Mouse (Mus musculus) CH12.LX (cell line): ENCODE measurements around the gene Orai1. TPM values are rescaled to one million over a fixed set of nuclear protein-coding genes. Genes with fewer than 3 reads are reported as not detected.
A peak's percentile ranks its signal among the peaks of the same experiment; 100 is the strongest.

Source experiments
- DNase-seq: peaks from one replicate; pipeline ENCODE4 v3.0.0-alpha.2; 2013; ENCODE audit errors: extremely low read depth
- H3K27ac ChIP-seq: 2 replicates; pipeline ENCODE4 v1.5.1; 2012; ENCODE audit warnings: low read depth, mild to moderate bottlenecking, control low read depth, moderate library complexity; ENCODE audit not compliant: insufficient read depth
- H3K27me3 ChIP-seq: replicated peaks from 2 replicates; pipeline ENCODE3; 2012; ENCODE audit warnings: inconsistent platforms
- H3K36me3 ChIP-seq, 2 experiments: replicated peaks in 1 of 2; 2 replicates each; pipeline versions ENCODE3 to v1.6.1; 2012; ENCODE audit warnings: inconsistent platforms in 1 of 2, low read length in 1 of 2, mild to moderate bottlenecking in 1 of 2, mixed read lengths in 1 of 2, moderate library complexity in 1 of 2; ENCODE audit not compliant: control insufficient read depth in 1 of 2, insufficient read depth in 1 of 2
- H3K4me1 ChIP-seq, 2 experiments: 2 replicates each; pipeline ENCODE4 v1.6.1; 2012; ENCODE audit warnings: inconsistent platforms in 1 of 2, moderate library complexity in 1 of 2; ENCODE audit not compliant: insufficient read depth in 2 of 2, control insufficient read depth in 1 of 2
- H3K4me2 ChIP-seq: 2 replicates; pipeline ENCODE4 v1.6.1; 2012; ENCODE audit warnings: low read depth, mild to moderate bottlenecking, control low read depth; ENCODE audit not compliant: poor library complexity, insufficient read depth, severe bottlenecking
- H3K4me3 ChIP-seq, 3 experiments: fragments of 150-350 bp in 1 of 3; sonication (generic) in 1 of 3; replicated peaks in 1 of 3; 2 replicates each; pipeline versions ENCODE3 to v1.5.1; 2011 to 2012; ENCODE audit warnings: low read depth in 2 of 3, low read length in 2 of 3, mild to moderate bottlenecking in 2 of 3, moderate library complexity in 2 of 3, control low read depth in 1 of 3, improper control_type of control experiment in 1 of 3, inconsistent platforms in 1 of 3, mixed read lengths in 1 of 3; ENCODE audit not compliant: poor library complexity in 1 of 3
- H3K79me2 ChIP-seq: replicated peaks from 2 replicates; pipeline ENCODE4 v1.6.1; 2012; ENCODE audit warnings: mild to moderate bottlenecking, moderate library complexity; ENCODE audit not compliant: control insufficient read depth, poor library complexity, insufficient read depth, severe bottlenecking; ENCODE audit errors: extremely low read depth
- H3K9ac ChIP-seq: 2 replicates; pipeline ENCODE4 v1.6.1; 2012; ENCODE audit warnings: low read depth, mild to moderate bottlenecking, control low read depth, moderate library complexity; ENCODE audit not compliant: insufficient read depth
- H3K9me3 ChIP-seq: replicated peaks from 2 replicates; pipeline ENCODE3; 2012; ENCODE audit warnings: low read length, inconsistent platforms, mixed read lengths
- CTCF ChIP-seq, 2 experiments: IDR thresholded peaks in 1 of 2; conservative IDR thresholded peaks in 1 of 2; 2 replicates each; pipeline ENCODE4 v1.5.1; 2011 to 2012; ENCODE audit warnings: low read depth in 2 of 2, low read length in 2 of 2, improper control_type of control experiment in 1 of 2, inconsistent platforms in 1 of 2, mild to moderate bottlenecking in 1 of 2, moderate library complexity in 1 of 2
- E2F4 ChIP-seq: IDR thresholded peaks from 2 replicates; pipeline ENCODE4 v1.6.1; 2011; ENCODE audit warnings: low read depth, low read length, improper control_type of control experiment; ENCODE audit not compliant: insufficient replicate concordance
- ELF1 ChIP-seq: IDR thresholded peaks from 2 replicates; pipeline ENCODE4 v1.6.1; 2014; ENCODE audit warnings: low read depth, mild to moderate bottlenecking, inconsistent platforms, low read length, improper control_type of control experiment
- JUN ChIP-seq: IDR thresholded peaks from 2 replicates; pipeline ENCODE4 v1.6.1; 2011; ENCODE audit warnings: low read depth, mild to moderate bottlenecking, low read length, improper control_type of control experiment, moderate library complexity; ENCODE audit not compliant: insufficient read depth
- JUND ChIP-seq: conservative IDR thresholded peaks from 2 replicates; pipeline ENCODE4 v1.6.1; 2011; ENCODE audit warnings: low read depth, low read length, improper control_type of control experiment
- MAFK ChIP-seq: IDR thresholded peaks from 2 replicates; pipeline ENCODE4 v1.6.1; 2011; ENCODE audit warnings: low read length, improper control_type of control experiment; ENCODE audit not compliant: insufficient replicate concordance
- MAZ ChIP-seq: IDR thresholded peaks from 2 replicates; pipeline ENCODE4 v1.6.1; 2012; ENCODE audit warnings: low read depth, mild to moderate bottlenecking, inconsistent platforms, low read length, improper control_type of control experiment, moderate library complexity
- MXI1 ChIP-seq: IDR thresholded peaks from 2 replicates; pipeline ENCODE4 v1.6.1; 2011; ENCODE audit warnings: mild to moderate bottlenecking, low read depth, low read length, improper control_type of control experiment
- NELFE ChIP-seq: IDR thresholded peaks from 2 replicates; pipeline ENCODE4 v1.6.1; 2011; ENCODE audit warnings: low read depth, low read length, improper control_type of control experiment
- PAX5 ChIP-seq: IDR thresholded peaks from 2 replicates; pipeline ENCODE4 v1.6.1; 2012; ENCODE audit warnings: low read length, inconsistent platforms, mixed read lengths
- POLR2A ChIP-seq: IDR thresholded peaks from 2 replicates; pipeline ENCODE4 v1.6.1; 2011; ENCODE audit warnings: low read depth, mild to moderate bottlenecking, improper control_type of control experiment, low read length
- POLR2AphosphoS2 ChIP-seq: IDR thresholded peaks from 2 replicates; pipeline ENCODE4 v1.6.1; 2011; ENCODE audit warnings: low read depth, low read length, improper control_type of control experiment
- RCOR1 ChIP-seq: conservative IDR thresholded peaks from 2 replicates; pipeline ENCODE4 v1.6.1; 2012; ENCODE audit warnings: low read depth, mild to moderate bottlenecking, inconsistent platforms, low read length, improper control_type of control experiment
- SMC3 ChIP-seq: IDR thresholded peaks from 2 replicates; pipeline ENCODE4 v1.6.1; 2011; ENCODE audit warnings: low read depth, low read length, improper control_type of control experiment
- ZKSCAN1 ChIP-seq: IDR thresholded peaks from 2 replicates; pipeline ENCODE4 v1.6.1; 2012; ENCODE audit warnings: low read depth, inconsistent platforms, low read length, improper control_type of control experiment, borderline replicate concordance
- ZNF384 ChIP-seq: IDR thresholded peaks from 2 replicates; pipeline ENCODE4 v1.6.1; 2012; ENCODE audit warnings: low read depth, low read length, improper control_type of control experiment, inconsistent platforms
- dilution Hi-C: fragments of 300-500 bp; cut with MboI; formaldehyde crosslinking; loops from 2 replicates; pipeline ENCODE4 v1.14.3; 2020; ENCODE audit warnings: low sequenced_read_pairs; ENCODE audit not compliant: extremely low pct_unique_long_range_greater_than_20kb, extremely low pct_ligation_motif_present
- in situ Hi-C: fragments of 300-500 bp; cut with MboI; formaldehyde crosslinking; loops from 3 replicates; pipeline ENCODE4 v1.14.3; 2019; ENCODE audit warnings: low sequenced_read_pairs, low pct_ligation_motif_present, low pct_unique_long_range_greater_than_20kb, mixed read lengths
- polyA plus RNA-seq: library from polyadenylated mRNA; unstranded; fragments of >175 nt; gene quantifications from 2 replicates; pipeline ENCODE4 v1.2.1, GENCODE M21; 2012; ENCODE audit warnings: low read depth; ENCODE audit not compliant: insufficient read length
- total RNA-seq, 2 experiments: library from RNA; depleted of rRNA; stranded (reverse); fragments of 300-350 nt in 1 of 2; fragments of >200 nt in 1 of 2; gene quantifications; 2 replicates each; pipeline ENCODE4 v1.2.3; 2012 to 2014

Gene Orai1
- total and polyA plus RNA-seq, 3 experiments = 17.4 to 27.7 (median 17.8) TPM

DNA sequence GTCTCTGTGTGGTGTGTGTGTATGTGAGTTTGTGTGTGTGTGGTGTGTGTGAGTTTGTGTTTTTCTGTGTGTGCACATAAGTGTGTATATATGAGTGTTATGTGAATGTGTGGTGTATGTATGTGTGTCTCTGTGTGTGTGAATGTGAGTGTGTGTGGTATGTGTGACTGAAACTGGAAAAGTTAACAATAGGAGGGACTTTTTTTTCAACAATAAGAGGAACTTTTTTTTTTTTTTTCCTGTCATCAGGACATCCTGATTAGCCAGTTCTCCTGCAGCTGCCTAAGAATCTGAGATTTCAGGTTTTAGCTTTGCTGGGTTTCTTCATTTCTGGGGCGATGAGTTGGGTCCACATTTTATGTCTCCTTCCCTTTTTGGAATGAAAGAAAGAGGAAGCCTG, 64.7 kb downstream of the Orai1 start:
- no peak for DNase-seq
- no peak for TF ChIP-seq POLR2A
- peak; percentile 75 for TF ChIP-seq ZNF384
- TF ChIP-seq, all 38 proteins: peak for 1
- Histone ChIP-seq H3K9me3 (peaks cover 3% of the 10 kb centered on the region), H3K27ac (no peak overlapping the region), H3K9ac (no peak overlapping the region), H3K79me2 (no peaks in the 10 kb centered on the region), H3K4me2 (no peak overlapping the region), H3K4me3 (no peak overlapping the region), H3K27me3 (no peaks in the 10 kb centered on the region), H3K4me1 (peaks cover 29 to 63% of the 10 kb centered on the region in 2 experiments), H3K36me3 (peaks cover 0 to 2% of the 10 kb centered on the region in 2 experiments)
- in situ Hi-C loops = no loop called here
- dilution Hi-C loops = no loop called here

DNA sequence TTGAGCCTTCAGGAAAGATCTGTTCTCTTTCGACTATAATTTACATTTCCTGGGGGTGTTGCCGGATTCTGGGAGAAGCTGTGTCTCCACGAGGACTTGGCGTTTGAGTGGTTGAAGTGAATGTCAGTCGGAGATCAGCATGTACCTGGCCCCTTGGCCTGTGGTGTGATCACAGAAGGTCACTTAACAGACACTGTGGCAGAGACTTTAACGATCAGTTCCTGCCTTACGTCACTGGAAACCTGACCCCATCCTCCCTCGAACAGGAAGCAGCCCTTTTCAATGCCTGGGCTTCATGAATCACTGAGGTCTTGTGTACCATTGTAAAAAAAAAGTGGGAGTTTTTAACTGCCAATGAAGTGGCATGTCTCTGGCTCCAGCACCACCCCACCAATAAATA, 65.2 kb downstream of the Orai1 start:
- Histone ChIP-seq H3K79me2 (no peaks in the 10 kb centered on the region), H3K27me3 (no peaks in the 10 kb centered on the region), H3K4me3 (no peak overlapping the region), H3K4me2 (no peak overlapping the region), H3K36me3 (peaks cover 0 to 2% of the 10 kb centered on the region in 2 experiments), H3K9ac (no peak overlapping the region), H3K9me3 (peaks cover 3% of the 10 kb centered on the region), H3K27ac (no peak overlapping the region), H3K4me1 (peaks cover 29 to 63% of the 10 kb centered on the region in 2 experiments)
- dilution Hi-C loops = no loop called here
- in situ Hi-C loops = no loop called here
- TF ChIP-seq MXI1 = no peak
- TF ChIP-seq NELFE = no peak
- TF ChIP-seq MAFK = no peak
- TF ChIP-seq POLR2AphosphoS2 = no peak
- TF ChIP-seq RCOR1 = no peak
- TF ChIP-seq CTCF (conservative IDR thresholded peaks at IDR 0.05 in 1 of 2, IDR thresholded peaks at IDR 0.05 in 1 of 2; ENCODE audit: low read depth in 2 of 2, low read length in 2 of 2) = no peak
- no peak for TF ChIP-seq SMC3
- TF ChIP-seq ZKSCAN1 = no peak
- no peak for TF ChIP-seq JUN
- no peak for TF ChIP-seq JUND
- TF ChIP-seq PAX5 = no peak
- no peak for TF ChIP-seq E2F4
- TF ChIP-seq ELF1 = no peak
- no peak for TF ChIP-seq MAZ
- no peak for DNase-seq

Other genes starting within 250 kb of the Orai1 start
- 12.3 and 13.5 TPM in 2 replicates for gene Camkk2, start 235.7 kb upstream of the Orai1 start, total RNA-seq (2012; rRNA removed)
- 8.6 TPM in 2 replicates for gene Camkk2, start 235.7 kb upstream of the Orai1 start, total RNA-seq (2014; rRNA removed)
- gene Camkk2, start 235.7 kb upstream of the Orai1 start, polyA plus RNA-seq = 9.4 and 12.7 TPM in 2 replicates
- gene Anapc5, start 193.7 kb upstream of the Orai1 start, total RNA-seq (2012; rRNA removed) = 236 and 252 TPM in 2 replicates
- gene Anapc5, start 193.7 kb upstream of the Orai1 start, total RNA-seq (2014; rRNA removed) = 247 and 258 TPM in 2 replicates
- gene Anapc5, start 193.7 kb upstream of the Orai1 start, polyA plus RNA-seq = 261 and 280 TPM in 2 replicates
- gene Rnf34, start 165.0 kb upstream of the Orai1 start, total RNA-seq (2012; rRNA removed) = 17.2 and 18.4 TPM in 2 replicates
- 24.1 and 24.6 TPM in 2 replicates for gene Rnf34, start 165.0 kb upstream of the Orai1 start, total RNA-seq (2014; rRNA removed)
- 29.1 and 30.8 TPM in 2 replicates for gene Rnf34, start 165.0 kb upstream of the Orai1 start, polyA plus RNA-seq
- gene Kdm2b, start 25.3 kb upstream of the Orai1 start, total RNA-seq (2012; rRNA removed) = 80.1 and 87.1 TPM in 2 replicates
- gene Kdm2b, start 25.3 kb upstream of the Orai1 start, total RNA-seq (2014; rRNA removed) = 69.3 and 76.7 TPM in 2 replicates
- 120 and 138 TPM in 2 replicates for gene Kdm2b, start 25.3 kb upstream of the Orai1 start, polyA plus RNA-seq
- not detected in 2 replicates for gene Morn3, start 31.9 kb downstream of the Orai1 start, total RNA-seq (2012; rRNA removed)
- not detected in 2 replicates for gene Morn3, start 31.9 kb downstream of the Orai1 start, total RNA-seq (2014; rRNA removed)
- not detected in 2 replicates for gene Morn3, start 31.9 kb downstream of the Orai1 start, polyA plus RNA-seq
- 6.1 and 8.0 TPM in 2 replicates for gene Tmem120b, start 53.3 kb downstream of the Orai1 start, total RNA-seq (2012; rRNA removed)
- gene Tmem120b, start 53.3 kb downstream of the Orai1 start, total RNA-seq (2014; rRNA removed) = 4.6 and 4.8 TPM in 2 replicates
- gene Tmem120b, start 53.3 kb downstream of the Orai1 start, polyA plus RNA-seq = 4.5 and 6.2 TPM in 2 replicates
- 46.5 and 56.9 TPM in 2 replicates for gene Rhof, start 117.6 kb downstream of the Orai1 start, total RNA-seq (2012; rRNA removed)
- gene Rhof, start 117.6 kb downstream of the Orai1 start, total RNA-seq (2014; rRNA removed) = 32.6 and 33.6 TPM in 2 replicates
- 38.2 and 45.4 TPM in 2 replicates for gene Rhof, start 117.6 kb downstream of the Orai1 start, polyA plus RNA-seq
- gene Setd1b, start 127.1 kb downstream of the Orai1 start, total RNA-seq (2012; rRNA removed) = 2.3 and 2.6 TPM in 2 replicates
- gene Setd1b, start 127.1 kb downstream of the Orai1 start, total RNA-seq (2014; rRNA removed) = 0.50 and 0.70 TPM in 2 replicates
- 8.0 and 9.1 TPM in 2 replicates for gene Setd1b, start 127.1 kb downstream of the Orai1 start, polyA plus RNA-seq
- gene Psmd9, start 154.3 kb downstream of the Orai1 start, total RNA-seq (2012; rRNA removed) = 35.5 and 37.9 TPM in 2 replicates
- 28.6 and 30.8 TPM in 2 replicates for gene Psmd9, start 154.3 kb downstream of the Orai1 start, total RNA-seq (2014; rRNA removed)
- 38.0 and 46.2 TPM in 2 replicates for gene Psmd9, start 154.3 kb downstream of the Orai1 start, polyA plus RNA-seq
- not detected in 2 replicates for gene Hpd, start 167.7 kb downstream of the Orai1 start, total RNA-seq (2012; rRNA removed)
- gene Hpd, start 167.7 kb downstream of the Orai1 start, total RNA-seq (2014; rRNA removed) = 0.20 TPM in 1 of 2 replicates, not detected in the other
- gene Hpd, start 167.7 kb downstream of the Orai1 start, polyA plus RNA-seq = not detected in 2 replicates
- 0.13 and 0.21 TPM in 2 replicates for gene Wdr66, start 237.0 kb downstream of the Orai1 start, total RNA-seq (2012; rRNA removed)
- gene Wdr66, start 237.0 kb downstream of the Orai1 start, total RNA-seq (2014; rRNA removed) = 0.21 TPM in 1 of 2 replicates, not detected in the other
- 0.34 and 0.55 TPM in 2 replicates for gene Wdr66, start 237.0 kb downstream of the Orai1 start, polyA plus RNA-seq